Mouse (Mus musculus) embryonic facial prominence, embryonic 14.5 days (tissue): Measurements from ENCODE around the gene Sfxn3. TPM values are rescaled to one million over a fixed set of nuclear protein-coding genes. Genes with fewer than 3 reads are reported as not detected.

Source experiments
- ATAC-seq: fragments of 200-750 bp; cut with Nextera tagmentation; 2 replicates; pipeline ENCODE4 v1.8.0; 2017; ENCODE audit warnings: low read depth, moderate number of reproducible peaks, moderate TSS enrichment
- DNase-seq: peaks from one replicate; pipeline ENCODE4 v3.0.0-alpha.2; 2015; ENCODE audit warnings: low spot score
- H3K27ac ChIP-seq: fragments of 300-500 bp; sonication (generic); replicated peaks from 2 replicates; pipeline ENCODE4 v1.5.1; 2014; ENCODE audit warnings: low read depth, mild to moderate bottlenecking, low read length, moderate library complexity
- H3K27me3 ChIP-seq: fragments of 300-500 bp; sonication (generic); replicated peaks from 2 replicates; pipeline ENCODE4 v1.6.1; 2014; ENCODE audit warnings: low read length; ENCODE audit not compliant: control insufficient read depth, insufficient read depth
- H3K36me3 ChIP-seq: fragments of 300-500 bp; sonication (generic); 2 replicates; pipeline ENCODE4 v1.6.1; 2014; ENCODE audit warnings: low read length, mixed read lengths; ENCODE audit not compliant: control insufficient read depth, insufficient read depth
- H3K4me1 ChIP-seq: fragments of 300-500 bp; sonication (generic); 2 replicates; pipeline ENCODE4 v1.6.1; 2014; ENCODE audit warnings: antibody characterized with exemption, low read length; ENCODE audit not compliant: control insufficient read depth, insufficient read depth
- H3K4me2 ChIP-seq: fragments of 300-500 bp; sonication (generic); 2 replicates; pipeline ENCODE4 v1.6.1; 2014; ENCODE audit warnings: low read depth, mild to moderate bottlenecking, low read length, moderate library complexity, mixed read lengths
- H3K4me3 ChIP-seq: fragments of 300-500 bp; sonication (generic); 2 replicates; pipeline ENCODE4 v1.5.1; 2014; ENCODE audit warnings: low read depth, mild to moderate bottlenecking, low read length
- H3K9ac ChIP-seq: fragments of 300-500 bp; sonication (generic); 2 replicates; pipeline ENCODE4 v1.6.1; 2014; ENCODE audit warnings: low read depth, mild to moderate bottlenecking, low read length, moderate library complexity, mixed read lengths
- H3K9me3 ChIP-seq: fragments of 300-500 bp; sonication (generic); 2 replicates; pipeline ENCODE4 v1.6.1; 2016; ENCODE audit warnings: low read length; ENCODE audit not compliant: control insufficient read depth
- WGBS: fragments of 180-500 bp; shearing (Covaris S2); extraction: QIAGEN DNeasy Blood & Tissue Kit; methylation state at CpG from one replicate; pipeline ENCODE4 v1.1.7; 2014; 5-methylcytosine and 5-hydroxymethylcytosine counted together
- polyA plus RNA-seq: library from polyadenylated mRNA; unstranded; fragments of >200 nt; fragmentation: Nextera tagmentation; extraction: Ambion mirVana; gene quantifications from 2 replicates; pipeline ENCODE4 v1.2.1, GENCODE M21; 2014

Sfxn3 gene
- polyA plus RNA-seq, 1 experiment from 2014 or later: 31.1 TPM

- peaks cover 29% of the 10 kb centered on the region for H3K4me1 ChIP-seq
- H3K9me3 ChIP-seq: no peaks in the 10 kb centered on the region
- peaks cover 43% of the 10 kb centered on the region for H3K27me3 ChIP-seq
- peak within 1 kb of the TSS; percentile 93 for H3K27ac ChIP-seq
- peak; percentile 98 for DNase-seq
- WGBS: under 1% methylated on average over 42 of the region's 45 CpGs
- H3K4me2 ChIP-seq: peak within 1 kb of the TSS; percentile 99
- peak within 1 kb of the TSS; percentile 75 for H3K9ac ChIP-seq
- peak; percentile 82 for ATAC-seq
- peak within 1 kb of the TSS; percentile 51 for H3K4me3 ChIP-seq
- H3K36me3 ChIP-seq: no peaks in the 10 kb centered on the region
Observed at GRCm38 (mm10) chr19:45074580-45075322, 27.4 kb downstream of the Sfxn3 start, which contains the start of gene Kazald1. Gene Kazald1 (plus strand): TSS chr19:45075241.

DNA sequence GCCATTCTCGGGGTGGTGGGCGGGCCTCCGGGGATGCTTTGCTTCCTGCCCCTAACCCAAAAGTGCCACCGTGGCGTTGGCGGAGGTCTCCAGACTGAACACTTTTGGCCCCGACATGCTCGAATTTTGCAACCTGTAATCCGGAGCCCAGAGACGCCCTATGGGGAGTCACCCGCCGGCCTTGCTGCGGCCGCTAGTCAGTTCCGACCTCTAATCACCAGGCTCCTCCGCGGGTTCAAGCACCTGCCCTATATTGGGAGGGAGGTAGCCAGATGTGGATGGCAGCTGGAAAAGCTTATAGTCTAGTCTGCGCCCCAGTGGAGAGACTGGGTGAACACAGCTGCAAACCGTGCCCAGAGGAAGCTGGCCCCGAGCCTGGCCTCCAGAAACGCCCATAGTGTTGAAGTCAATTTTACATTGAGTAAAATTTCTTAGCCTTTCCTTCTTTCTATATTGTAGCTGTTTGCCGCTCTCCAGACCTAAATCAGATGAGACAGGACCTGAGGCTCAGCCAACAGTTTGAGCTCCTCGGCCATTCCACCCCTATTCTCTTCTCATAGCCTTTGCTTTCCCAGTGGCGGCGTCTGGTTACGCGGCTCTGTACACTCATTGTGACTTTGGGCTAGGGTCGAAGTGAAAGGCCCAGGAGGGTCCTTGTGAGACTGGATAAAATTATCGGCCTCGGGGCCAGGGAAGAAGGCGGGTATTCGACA, 28.2 kb downstream of the Sfxn3 start:
- H3K9me3 ChIP-seq: no peaks in the 10 kb centered on the region

GRCm38 (mm10) chr19:45076036-45076575, 28.8 kb downstream of the Sfxn3 start:
- Histone ChIP-seq H3K27ac (peak overlapping the region; percentile 93), H3K9me3 (no peaks in the 10 kb centered on the region), H3K27me3 (peaks cover 52% of the 10 kb centered on the region), H3K36me3 (no peaks in the 10 kb centered on the region), H3K9ac (peak overlapping the region; percentile 75), H3K4me1 (peaks cover 39% of the 10 kb centered on the region), H3K4me2 (peak overlapping the region; percentile 99), H3K4me3 (peak overlapping the region; percentile 51)
- 19% methylated on average over 16 of the region's 17 CpGs for WGBS
- DNase-seq (no peak), ATAC-seq (no peak)

More for the DNA sequence above, 28.2 kb downstream of the Sfxn3 start:
- Histone ChIP-seq H3K9ac (peak overlapping the region; percentile 75), H3K27me3 (peaks cover 49% of the 10 kb centered on the region), H3K4me1 (peaks cover 35% of the 10 kb centered on the region), H3K4me3 (peak overlapping the region; percentile 51), H3K36me3 (no peaks in the 10 kb centered on the region), H3K27ac (peak overlapping the region; percentile 93), H3K4me2 (peak overlapping the region; percentile 99)
- DNase-seq (peak; percentile 45), ATAC-seq (peak; percentile 48)
- under 1% methylated on average over 30 of the region's 32 CpGs for WGBS

GRCm38 (mm10) chr19:45076586-45077510, 29.5 kb downstream of the Sfxn3 start:
- DNase-seq (peak; percentile 60), ATAC-seq (no peak)
- peak overlapping the region; percentile 99 for H3K4me2 ChIP-seq
- H3K4me1 ChIP-seq: peaks cover 39% of the 10 kb centered on the region
- WGBS: under 1% methylated on average over 51 of the region's 62 CpGs
- H3K9me3 ChIP-seq: no peaks in the 10 kb centered on the region
- H3K36me3 ChIP-seq: no peaks in the 10 kb centered on the region
- peak overlapping the region; percentile 2; the same call in 1 of the 2 replicates for H3K27ac ChIP-seq
- peaks cover 53% of the 10 kb centered on the region for H3K27me3 ChIP-seq
- H3K9ac ChIP-seq: peak overlapping the region; percentile 55
- H3K4me3 ChIP-seq: peak overlapping the region; percentile 51

- Histone ChIP-seq H3K9me3 (no peaks in the 10 kb centered on the region), H3K36me3 (no peaks in the 10 kb centered on the region), H3K4me1 (peaks cover 39% of the 10 kb centered on the region), H3K4me3 (peak overlapping the region; percentile 51), H3K4me2 (peak overlapping the region; percentile 99), H3K27ac (no peak overlapping the region), H3K9ac (0 out of 2 replicates have a peak overlapping the region, but pooled peaks have one; percentile 26), H3K27me3 (peaks cover 53% of the 10 kb centered on the region)
- peak; percentile 67 for DNase-seq
- ATAC-seq: no peak
- 7% methylated on average over 20 of the region's 20 CpGs for WGBS
Observed at GRCm38 (mm10) chr19:45077742-45078645, 30.7 kb downstream of the Sfxn3 start.

DNA sequence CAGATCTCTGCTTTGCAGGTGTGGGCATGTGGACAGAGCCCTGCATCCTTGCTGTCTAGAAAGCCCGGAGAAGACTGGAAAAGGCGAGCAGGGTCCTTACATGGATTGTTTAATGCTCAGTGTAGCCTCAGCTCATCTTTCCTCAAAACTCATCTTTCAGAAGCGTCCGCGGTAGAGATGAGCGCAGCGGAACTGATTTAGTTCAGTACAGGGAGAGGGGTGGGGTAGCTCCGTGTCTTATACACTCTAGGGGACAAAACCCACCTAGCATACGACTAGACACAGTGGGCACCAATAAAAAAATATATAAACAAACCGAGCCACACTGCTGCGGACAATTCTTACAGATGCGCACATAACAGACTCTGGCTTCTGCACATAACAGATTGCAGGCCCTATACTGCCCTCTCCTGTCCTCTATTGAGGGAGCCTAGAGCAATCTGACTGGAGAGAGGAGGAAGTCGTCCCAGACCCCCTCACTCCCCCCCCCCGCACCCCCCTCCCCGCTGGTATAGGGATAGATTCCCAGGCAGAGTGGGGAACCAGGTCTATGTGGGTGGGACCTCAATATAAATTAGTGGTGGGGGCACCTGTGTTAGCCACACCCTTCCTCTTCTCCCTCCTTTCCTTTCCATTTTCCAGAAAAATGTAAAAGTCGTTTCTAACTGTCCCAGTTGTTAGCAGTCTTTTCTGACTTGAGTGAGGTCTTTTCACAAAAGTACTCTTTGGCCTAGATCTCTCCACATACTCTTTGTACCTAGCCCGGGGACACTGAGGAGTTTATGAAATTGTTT, 31.9 kb downstream of the Sfxn3 start:
- no peak; the same call in 1 of the 2 replicates for ATAC-seq
- Histone ChIP-seq H3K9ac (peak overlapping the region; percentile 50; the same call in 1 of the 2 replicates), H3K4me1 (peaks cover 36% of the 10 kb centered on the region), H3K9me3 (no peaks in the 10 kb centered on the region), H3K36me3 (no peaks in the 10 kb centered on the region), H3K27ac (peak overlapping the region; percentile 70; the same call in 1 of the 2 replicates), H3K27me3 (peaks cover 59% of the 10 kb centered on the region), H3K4me3 (peak overlapping the region; percentile 22), H3K4me2 (peak overlapping the region; percentile 99)
- 4% methylated on average over 15 of the region's 17 CpGs for WGBS
- DNase-seq: peak; percentile 81
